Mouse (Mus musculus) bone marrow macrophage, adult 2 months (primary cell): ENCODE data around the gene Tmem87b.

Experiments used
- CTCF ChIP-seq: IDR thresholded peaks from 2 replicates; pipeline ENCODE4 v1.5.1; 2012; ENCODE audit warnings: low read depth, mild to moderate bottlenecking, low read length, moderate library complexity
- POLR2A ChIP-seq: IDR thresholded peaks from 2 replicates; pipeline ENCODE4 v1.6.1; 2012; ENCODE audit warnings: mild to moderate bottlenecking, low read depth, low read length, borderline replicate concordance

GRCm38 (mm10) chr2:128859861-128860260 is 41.9 kb downstream of the Tmem87b start:
- TF ChIP-seq POLR2A = no peak
- TF ChIP-seq CTCF = no peak
